Mouse (Mus musculus) cerebellum, adult 11 months (tissue): ENCODE results near the gene Tsr2.

ENCODE experiments used
- DNase-seq: peaks from one replicate; pipeline ENCODE4 v3.0.0; 2022

The Tsr2 gene

DNA sequence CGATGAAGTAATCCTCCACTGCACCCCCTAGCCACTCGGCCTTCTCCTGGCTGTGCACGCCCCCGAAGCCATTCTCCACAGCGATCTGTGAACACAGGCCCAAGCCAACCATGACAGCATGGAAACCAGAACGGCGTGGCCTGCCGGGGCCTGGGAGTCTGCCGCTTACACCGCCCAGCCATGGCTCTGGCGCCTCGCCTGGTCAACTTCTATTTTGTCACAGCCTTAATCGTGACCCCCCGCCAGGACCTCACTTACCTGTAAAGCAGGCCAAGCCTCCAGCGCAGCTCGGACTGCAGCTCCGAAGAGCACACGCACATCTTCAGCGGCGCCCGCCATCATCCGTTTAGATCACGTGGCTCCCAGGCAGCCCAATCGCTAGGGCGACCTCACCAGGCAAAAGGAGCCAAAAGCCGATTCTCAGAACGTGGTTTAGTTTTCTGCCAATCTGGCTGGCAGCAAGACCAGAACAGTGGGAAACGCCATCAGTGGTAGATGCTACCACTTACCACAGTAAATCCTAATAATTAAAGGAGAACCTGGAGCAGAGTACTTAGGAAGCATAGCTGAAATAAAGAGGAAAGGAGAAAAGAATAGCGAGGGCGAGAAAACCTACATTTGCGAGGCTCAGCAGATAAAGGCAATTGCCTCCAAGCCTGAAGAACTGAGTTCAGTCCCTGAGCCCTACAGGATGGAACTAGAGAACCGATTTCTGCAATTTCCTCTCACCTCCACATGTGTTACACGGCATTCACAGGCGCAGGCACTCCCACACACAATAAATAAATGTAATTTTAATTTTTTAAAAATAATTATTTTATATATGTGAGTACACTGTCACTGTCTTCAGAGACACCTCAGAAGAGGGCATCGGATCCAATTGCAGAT, at the start of gene Tsr2:
Gene Tsr2, minus strand, starts transcription at position 373 of the 888 bp plus-strand sequence.
- DNase-seq, result peak; percentile 66

DNA sequence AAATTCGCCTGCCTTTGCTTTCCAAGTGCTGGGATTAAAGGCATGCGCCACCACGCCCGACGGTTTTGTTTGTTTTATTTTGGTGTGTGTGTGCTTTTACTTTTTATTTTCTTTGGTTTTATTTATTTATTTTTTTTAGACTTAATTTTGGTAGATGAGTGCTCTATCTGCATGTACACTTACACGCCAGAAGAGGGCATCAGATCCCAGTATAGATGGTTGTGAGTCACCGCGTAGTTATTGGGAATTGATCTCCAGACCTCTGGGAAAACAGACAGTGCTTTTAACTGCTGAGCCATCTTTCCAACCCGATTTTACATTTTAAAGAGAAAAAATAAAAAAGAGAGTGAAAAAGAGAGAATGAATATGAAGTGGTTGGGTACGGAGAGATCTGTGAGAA, 36.4 kb upstream of the Tsr2 start:
- DNase-seq, result no peak

- DNase-seq, result no peak
Measured at GRCm38 (mm10) chrX:151130493-151130892, 34.1 kb upstream of the Tsr2 start.

DNA sequence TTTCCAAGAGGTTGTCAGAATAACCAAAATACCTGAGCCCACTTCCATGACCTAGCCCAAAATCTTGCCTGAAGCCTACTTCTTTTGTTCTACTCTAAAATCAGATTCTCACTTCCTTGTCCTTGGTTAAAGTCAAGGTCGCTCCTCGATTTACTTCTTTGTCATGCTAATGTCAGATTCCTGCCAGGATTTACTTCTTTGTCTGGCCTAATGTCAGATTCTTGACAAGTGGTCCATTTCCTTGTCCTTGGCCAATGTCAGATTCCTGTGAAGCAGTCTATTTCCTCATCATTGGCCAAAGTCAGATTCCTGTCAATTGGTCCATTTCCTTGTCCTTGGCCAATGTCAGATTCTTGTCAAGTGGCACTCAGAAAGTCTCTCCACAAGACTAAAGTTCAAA, 27.6 kb upstream of the Tsr2 start:
- no peak for DNase-seq

- DNase-seq, result no peak
Measured at GRCm38 (mm10) chrX:151117432-151117831, 21.1 kb upstream of the Tsr2 start.

DNA sequence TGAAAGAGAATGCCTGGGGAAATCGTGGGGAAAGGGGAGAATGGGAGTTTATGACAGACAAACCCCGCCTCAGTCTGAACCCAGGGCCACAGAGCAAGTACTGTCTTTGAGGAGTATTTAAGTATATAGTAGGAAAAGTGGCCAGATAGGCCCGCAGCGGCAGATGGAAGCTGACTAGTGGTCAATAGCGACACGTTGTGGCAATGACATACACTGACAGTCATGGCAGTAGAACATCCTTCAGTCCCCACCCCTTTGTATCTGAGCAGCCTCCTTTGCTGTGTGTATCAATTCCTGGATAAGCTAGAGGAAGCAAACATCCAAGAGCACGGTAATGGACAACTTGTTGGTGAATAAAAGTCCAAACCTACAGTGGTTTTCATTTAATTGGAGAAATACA, 20.5 kb upstream of the Tsr2 start:
- DNase-seq, result peak; percentile 19

- no peak for DNase-seq
Measured at GRCm38 (mm10) chrX:151107301-151108067, 11.1 kb upstream of the Tsr2 start.

DNA sequence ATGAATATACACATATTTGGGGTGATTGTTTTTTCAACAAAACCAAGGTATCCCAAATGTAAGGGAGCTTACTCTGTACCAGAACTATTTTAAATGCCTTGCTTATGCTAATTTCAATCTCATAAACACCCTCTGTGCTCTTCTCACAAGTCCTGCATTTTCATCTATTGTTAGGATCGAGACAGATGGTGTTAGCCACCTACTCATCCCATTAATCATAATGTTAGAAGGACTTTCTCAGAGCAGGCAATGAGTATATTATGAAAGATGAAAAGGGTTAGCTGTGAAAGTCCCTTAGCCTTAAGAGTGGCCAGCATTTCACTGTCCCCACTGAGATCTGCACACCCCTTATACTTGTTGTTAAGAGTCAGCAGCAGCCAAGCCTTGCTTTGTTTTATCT, 8.9 kb downstream of the Tsr2 start:
- DNase-seq, result no peak

DNA sequence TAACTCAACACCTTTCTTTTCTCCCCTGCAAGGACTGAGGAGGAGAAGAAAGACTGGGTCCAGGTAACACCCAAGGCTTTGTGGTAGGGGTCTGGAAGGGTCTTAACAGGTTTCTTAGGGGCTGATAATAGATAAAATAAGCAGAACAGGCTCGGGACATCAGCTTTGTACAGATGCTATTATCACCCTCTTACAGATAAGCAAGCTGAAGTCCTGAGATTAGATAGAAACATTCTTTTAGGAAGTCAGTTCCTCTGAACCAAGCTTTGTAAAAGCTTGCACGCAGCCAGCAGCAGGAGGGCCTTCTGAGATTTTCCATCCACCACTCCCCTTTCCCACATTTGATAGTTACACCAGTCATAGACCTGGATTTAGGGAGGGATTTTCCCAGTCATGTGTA, 10.7 kb downstream of the Tsr2 start:
- DNase-seq, result no peak

DNA sequence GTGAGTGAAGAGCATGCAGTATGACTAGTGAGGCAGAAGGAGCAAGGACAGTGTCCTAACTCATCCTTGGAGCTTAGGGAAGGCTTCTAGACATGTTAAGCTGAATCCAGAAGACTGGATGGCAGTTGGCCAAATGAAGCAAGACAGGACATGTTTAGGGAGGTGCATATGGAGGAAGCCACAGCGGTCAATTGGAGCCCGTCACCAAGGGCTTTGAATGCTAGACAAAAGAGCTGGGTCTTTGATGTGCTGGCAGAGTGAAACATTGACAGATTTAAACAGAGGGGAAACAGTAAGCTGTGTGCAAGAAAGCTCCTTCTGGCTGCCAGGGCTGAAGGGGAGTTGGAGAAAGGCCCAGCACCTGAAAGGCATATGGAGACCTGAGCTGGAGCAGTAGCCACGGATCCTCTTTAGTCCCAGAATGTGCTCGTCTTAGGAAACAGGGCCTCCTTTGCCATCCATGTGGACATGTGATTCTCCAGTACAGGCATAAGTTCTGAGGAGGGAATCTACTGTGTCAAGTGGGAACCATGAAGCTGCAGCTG, 19.3 kb downstream of the Tsr2 start:
- DNase-seq, result peak; percentile 16

DNA sequence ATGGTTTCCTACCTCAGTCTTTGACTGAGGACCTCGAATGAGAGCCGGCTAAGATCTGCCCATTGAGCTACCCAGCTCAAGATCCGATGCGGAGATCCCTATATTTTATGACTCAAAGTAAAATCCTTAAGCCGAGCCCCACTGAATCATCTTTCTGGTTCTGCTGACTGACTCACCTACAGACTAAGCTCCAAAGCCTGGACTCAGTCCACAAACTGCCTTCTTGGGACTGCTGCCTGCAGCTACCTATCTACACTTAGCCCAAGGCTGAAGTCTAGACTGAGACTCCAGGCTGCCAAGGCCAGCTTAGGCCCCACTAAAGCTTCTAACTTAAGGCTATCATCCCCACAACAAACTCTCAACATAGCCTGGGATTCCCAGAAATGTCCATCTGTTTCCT, 20.3 kb downstream of the Tsr2 start:
- no peak for DNase-seq

- DNase-seq, result no peak
Measured at GRCm38 (mm10) chrX:151067876-151068275, 28.5 kb downstream of the Tsr2 start.

DNA sequence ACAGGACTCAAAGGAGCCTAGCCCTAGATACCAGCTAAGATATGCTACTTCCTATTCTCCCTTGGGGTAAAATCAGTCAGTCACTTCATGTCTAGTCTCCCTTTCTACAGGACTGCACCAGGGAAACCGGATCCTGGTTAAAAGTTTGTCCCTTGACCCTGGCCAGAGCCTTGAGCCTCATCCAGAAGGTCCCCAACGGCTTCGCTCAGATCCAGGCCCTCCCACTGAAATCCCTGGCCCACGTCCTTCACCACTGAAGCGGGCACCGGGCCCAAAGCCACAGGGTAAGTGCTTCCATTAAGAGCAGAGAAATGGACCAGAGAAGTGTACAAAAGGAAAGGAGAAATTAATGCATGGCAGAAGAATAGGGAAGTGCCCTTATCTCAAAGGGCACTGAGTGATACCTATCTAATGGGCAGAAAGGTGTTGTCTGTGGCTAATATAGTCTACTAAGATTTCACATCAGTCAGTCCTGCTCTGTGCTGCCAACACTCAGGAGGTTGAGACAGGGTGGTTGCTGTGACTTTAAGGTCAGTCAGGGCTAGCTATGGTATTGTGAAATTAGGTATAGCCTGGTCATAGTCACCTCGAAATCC, 30.2 kb downstream of the Tsr2 start:
- no peak for DNase-seq

DNA sequence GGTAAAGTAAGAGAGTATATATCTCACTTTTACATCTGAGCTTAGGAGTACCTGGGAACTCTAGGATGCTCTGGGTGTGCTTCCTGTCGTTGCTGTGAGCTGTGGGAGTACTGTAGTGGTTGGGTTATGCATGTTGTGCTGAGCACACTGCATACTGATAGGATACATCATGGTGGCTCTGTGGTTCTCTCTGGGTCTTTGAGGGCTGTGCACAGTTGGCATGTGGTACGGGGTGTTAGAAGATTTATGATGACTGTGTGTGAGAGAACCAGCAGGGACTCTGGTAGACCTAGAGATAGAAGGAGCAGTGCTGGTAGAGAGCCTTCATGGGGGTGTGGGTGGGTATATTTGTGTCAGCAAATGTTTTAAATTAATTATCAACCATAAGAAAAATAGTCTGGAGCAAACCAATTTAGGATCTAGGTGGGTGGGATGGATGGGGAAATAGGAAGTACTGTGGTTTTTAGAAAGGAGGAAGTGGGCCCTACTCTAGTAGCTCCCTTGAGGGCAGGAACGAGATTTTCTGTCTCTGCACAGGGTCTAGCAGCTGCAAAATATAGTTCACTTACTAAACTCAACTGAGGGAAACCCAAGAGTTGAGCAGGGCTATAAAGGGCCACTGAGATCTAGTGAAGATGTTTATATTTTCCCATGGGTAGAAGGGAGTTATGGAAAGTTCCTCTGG, 34.6 kb downstream of the Tsr2 start:
- no peak for DNase-seq

DNA sequence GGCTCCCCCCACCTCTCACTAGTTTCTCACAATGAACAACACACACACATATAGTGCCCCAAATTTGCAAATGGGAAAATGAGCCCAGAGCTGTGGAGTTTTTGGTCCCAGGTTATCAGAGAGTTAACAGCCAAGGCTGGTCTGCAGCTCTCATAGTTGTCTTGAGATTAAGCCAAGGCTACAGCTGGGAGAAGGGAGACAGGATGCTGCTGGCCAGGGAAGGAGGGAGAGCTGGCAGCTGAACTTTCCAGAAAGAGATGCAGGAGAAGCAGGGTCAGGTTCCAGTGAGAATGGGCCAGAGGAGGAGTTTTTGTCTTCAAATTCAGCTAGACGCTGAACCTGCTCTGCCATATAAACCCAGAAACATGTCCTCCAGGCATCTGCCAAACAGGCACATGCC, 37.0 kb downstream of the Tsr2 start:
- no peak for DNase-seq

GRCm38 (mm10) chrX:151055559-151055958, 40.8 kb downstream of the Tsr2 start:
- DNase-seq, result no peak

DNA sequence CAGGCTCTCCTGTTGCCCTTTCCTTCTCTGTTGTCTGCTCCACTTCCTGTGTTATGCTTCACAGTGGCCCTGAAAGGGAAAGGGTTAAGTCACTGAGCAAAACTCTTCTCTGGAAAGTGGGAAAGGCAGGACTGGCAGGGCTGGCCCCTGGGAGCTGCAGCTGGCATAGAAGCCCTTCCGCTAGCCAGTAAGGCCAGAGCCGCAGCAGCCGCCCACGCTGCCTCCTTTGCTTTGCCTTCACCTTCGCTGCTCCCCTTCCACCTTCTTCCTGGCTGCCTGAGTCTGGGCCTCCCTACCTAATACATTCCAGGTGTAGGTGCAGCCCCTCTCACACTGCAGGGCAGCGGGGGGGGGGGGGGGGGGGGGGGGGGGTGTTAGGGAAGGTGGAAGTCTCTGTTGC, 41.9 kb downstream of the Tsr2 start:
- no peak for DNase-seq

DNA sequence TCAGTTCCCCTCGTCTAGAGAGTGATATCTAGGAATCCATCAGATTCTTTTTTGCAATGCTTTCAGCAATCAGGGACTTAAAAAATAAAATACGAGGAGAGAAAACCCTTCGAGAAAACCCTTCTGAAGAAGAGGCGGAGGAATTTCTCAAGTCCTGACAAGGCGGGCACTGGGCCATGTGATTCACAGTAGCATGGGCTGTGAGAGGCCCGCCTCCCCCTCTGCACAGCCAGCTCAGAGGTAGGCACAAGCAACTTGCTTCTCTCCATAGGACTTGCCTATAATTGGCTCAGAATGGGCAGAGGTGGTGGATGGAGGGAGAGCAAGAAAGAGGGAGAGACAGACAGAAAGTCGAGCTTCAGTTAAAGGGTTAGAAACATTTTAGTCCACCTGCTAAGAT, 46.0 kb downstream of the Tsr2 start:
- DNase-seq, result no peak

GRCm38 (mm10) chrX:151049661-151050215, 46.6 kb downstream of the Tsr2 start:
- DNase-seq, result no peak

- DNase-seq, result peak; percentile 38
Measured at GRCm38 (mm10) chrX:151047431-151048058, 48.8 kb downstream of the Tsr2 start.

DNA sequence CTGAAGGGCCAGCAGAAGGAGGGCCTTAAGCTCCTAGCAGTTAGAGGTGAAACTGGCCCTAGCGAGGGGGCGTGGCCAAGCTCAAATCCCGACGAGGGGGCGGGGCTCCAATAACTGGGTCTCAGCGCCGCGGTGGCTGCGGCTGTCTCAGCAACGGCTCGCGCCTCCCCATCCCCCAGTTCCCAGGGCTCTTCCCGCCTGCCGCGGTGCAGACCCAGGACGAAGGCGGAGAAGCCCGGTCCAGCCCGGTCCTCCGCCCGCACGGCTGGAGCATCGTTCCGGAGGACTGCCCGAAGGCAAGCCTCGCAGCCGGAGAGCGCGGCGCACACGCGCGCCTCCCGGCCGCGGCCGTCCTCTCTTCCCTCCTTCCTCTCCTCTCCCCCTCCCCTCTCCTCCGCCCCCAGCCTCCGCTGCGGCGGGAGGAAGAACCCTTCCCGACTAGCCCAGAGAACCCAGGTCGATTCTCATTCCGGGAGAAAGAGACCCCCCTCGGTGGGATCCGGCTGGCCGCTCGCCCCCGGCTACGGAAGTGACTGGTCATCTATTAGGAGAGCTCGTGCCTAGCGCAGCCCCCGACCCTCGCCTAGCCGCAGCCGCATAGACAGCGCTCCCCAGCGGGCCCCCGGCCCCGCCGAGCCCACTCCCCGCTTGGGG, 49.4 kb downstream of the Tsr2 start:
- peak; percentile 87 for DNase-seq
